Comparison of ENCODE assay signal across 8 mouse cellular contexts in genomic region chr7:145173116-145173515, GRCm38 (mm10). TPM values are rescaled to one million over a fixed set of nuclear protein-coding genes. Genes with fewer than 3 reads are reported as not detected.
DNase-seq lines count a peak whose midpoint lies in the region; ATAC-seq lines count a peak whose summit lies in the region.
"Had no signal": no experiment of that assay in that cellular context is flagged by ENCODE, and none has a peak within 500 bp of the region (broad histone marks: within the 10 kb centered on the region; RNA-seq: fewer than 3 reads in every experiment).

No protein-coding gene starts in this region.

- ATAC-seq in forebrain, embryonic 11.5 days (replicated peaks; ENCODE audit: low FRiP score): peak; percentile 89
- peak; percentile 91 for ATAC-seq in midbrain, embryonic 11.5 days (ENCODE audit: low FRiP score)

- peak overlapping the region; percentile 75 for H3K27ac ChIP-seq in forebrain, embryonic 11.5 days (ENCODE audit: low read depth, low read length)
- H3K27ac ChIP-seq in midbrain, embryonic 11.5 days (ENCODE audit: low read depth, low read length): peak overlapping the region; percentile 4; the same call in 1 of the 2 replicates
- H3K27ac ChIP-seq: heart, embryonic 13.5 days had no signal

- peak overlapping the region; percentile 29; the same call in 1 of the 2 replicates for H3K9ac ChIP-seq in forebrain, embryonic 11.5 days (ENCODE audit: low read length)
- peak overlapping the region; percentile 54 for H3K9ac ChIP-seq in midbrain, embryonic 11.5 days (ENCODE audit: low read length)
- H3K9ac ChIP-seq: heart, embryonic 13.5 days had no signal

- H3K4me3 ChIP-seq in forebrain, embryonic 11.5 days (ENCODE audit: low read depth, low read length): no peak overlapping the region
- no peak overlapping the region for H3K4me3 ChIP-seq in midbrain, embryonic 11.5 days (ENCODE audit: low read depth, low read length)
- H3K4me3 ChIP-seq: heart, embryonic 13.5 days had no signal

- H3K9me3 ChIP-seq in forebrain, embryonic 11.5 days (ENCODE audit: control insufficient read depth, low read length): no peaks in the 10 kb centered on the region
- H3K9me3 ChIP-seq in midbrain, embryonic 11.5 days (ENCODE audit: control insufficient read depth, low read length): no peaks in the 10 kb centered on the region
- H3K9me3 ChIP-seq: heart, embryonic 13.5 days had no signal

- WGBS in forebrain, embryonic 11.5 days: 2% methylated on average over 12 of the region's 12 CpGs
- WGBS in midbrain, embryonic 11.5 days: 7% methylated on average over 12 of the region's 12 CpGs

- no peaks in the 10 kb centered on the region for H3K36me3 ChIP-seq in forebrain, embryonic 11.5 days (ENCODE audit: control insufficient read depth, insufficient read depth, low read length)
- H3K36me3 ChIP-seq in midbrain, embryonic 11.5 days (ENCODE audit: control insufficient read depth, insufficient read depth, low read length): no peaks in the 10 kb centered on the region
- H3K36me3 ChIP-seq: heart, embryonic 13.5 days had no signal

- DNase-seq in lung, postnatal 10 days: peak; percentile 25
- DNase-seq in lung, postnatal 25 days (ENCODE audit: low spot score): no peak
- DNase-seq in forebrain, embryonic 11.5 days (ENCODE audit: low spot score): peak; percentile 67
- peak; percentile 91 for DNase-seq in midbrain, embryonic 11.5 days (ENCODE audit: low spot score, missing footprints)
- no peak for DNase-seq in thymus, postnatal 4 days
- DNase-seq in frontal cortex, postnatal 25 days (ENCODE audit: low spot score in 2 of 2): no peak
- DNase-seq in frontal cortex, adult 2 months (ENCODE audit: extremely low spot score in 1 of 2, low spot score in 1 of 2): no peak

- H3K4me1 ChIP-seq in forebrain, embryonic 11.5 days (replicated peaks; ENCODE audit: control insufficient read depth, insufficient read depth, low read length): peaks cover 20% of the 10 kb centered on the region
- peaks cover 27% of the 10 kb centered on the region for H3K4me1 ChIP-seq in midbrain, embryonic 11.5 days (ENCODE audit: control insufficient read depth, insufficient read depth, low read length)

- no peaks in the 10 kb centered on the region for H3K27me3 ChIP-seq in forebrain, embryonic 11.5 days (ENCODE audit: control insufficient read depth, insufficient read depth, low read length)
- no peaks in the 10 kb centered on the region for H3K27me3 ChIP-seq in midbrain, embryonic 11.5 days (ENCODE audit: control insufficient read depth, insufficient read depth, low read length)

- 0 out of 2 replicates have a peak overlapping the region, but pooled peaks have one; percentile 8 for H3K4me2 ChIP-seq in forebrain, embryonic 11.5 days (ENCODE audit: low read depth, low read length, severe bottlenecking)
- H3K4me2 ChIP-seq in midbrain, embryonic 11.5 days: peak overlapping the region; percentile 31; the same call in 1 of the 2 replicates
- H3K4me2 ChIP-seq: heart, embryonic 13.5 days had no signal

RNA-seq across cellular contexts. Expression of gene 1810010D01Rik, which starts 34.8 kb away (rescaled TPM):
- polyA plus RNA-seq in forebrain, embryonic 11.5 days (2014; fragmentation: Nextera tagmentation; extraction: Ambion mirVana): 0.21 TPM in 1 of 2 replicates, not detected in the other
- polyA plus RNA-seq in midbrain, embryonic 11.5 days (2014; fragmentation: Nextera tagmentation; extraction: Ambion mirVana): 0.49 TPM in 1 of 2 replicates, not detected in the other
- 2.1 and 2.7 TPM in 2 replicates for polyA plus RNA-seq in frontal cortex, adult 2 months (2012; rRNA removed)

Comparison
In these comparisons a context has a peak if more than half of its experiments do, and no peak if none do; other contexts are left out.
1. DNase-seq: peak in lung, postnatal 10 days (single experiment), forebrain, embryonic 11.5 days (single experiment) and midbrain, embryonic 11.5 days (single experiment); none in lung, postnatal 25 days (single experiment), thymus, postnatal 4 days (single experiment), frontal cortex, postnatal 25 days (0 of 2) and frontal cortex, adult 2 months (0 of 2).